Comparison of ENCODE assay signal across 21 mouse cellular contexts in the genomic region with DNA sequence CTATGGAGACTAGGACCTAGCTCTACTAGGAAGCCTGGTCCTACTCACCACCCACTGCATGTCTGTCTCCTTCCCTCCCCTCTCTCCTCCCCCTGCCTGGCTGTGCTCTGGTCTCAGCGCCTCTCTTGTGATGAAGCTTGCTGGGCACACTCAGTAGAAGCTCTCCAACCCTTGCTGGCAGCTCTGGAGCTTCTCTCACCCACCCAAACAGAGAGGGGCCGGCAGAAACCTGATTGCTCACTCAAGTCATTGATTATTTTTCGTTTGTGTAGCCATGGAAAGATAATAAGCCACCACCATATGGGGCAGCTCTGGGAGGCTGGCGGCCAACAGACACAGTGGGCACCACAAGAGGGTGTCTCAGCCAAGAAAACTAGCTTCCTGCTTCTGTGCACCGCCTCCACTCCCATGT.
DNase-seq lines count a peak whose midpoint lies in the region; ATAC-seq lines count a peak whose summit lies in the region.
"Had no signal": no experiment of that assay in that cellular context is flagged by ENCODE, and none has a peak within 500 bp of the region (broad histone marks: within the 10 kb centered on the region; RNA-seq: fewer than 3 reads in every experiment).

No protein-coding gene starts in this region.

- peak; percentile 49 for ATAC-seq in forebrain, embryonic 16.5 days

- peak; percentile 57 to 62 for DNase-seq in frontal cortex, postnatal 36 days (ENCODE audit: low spot score in 2 of 2)
- no peak for DNase-seq in frontal cortex, postnatal 25 days (ENCODE audit: low spot score in 2 of 2)
- peak; percentile 68 to 78 for DNase-seq in layer of hippocampus, adult 8-10 months (ENCODE audit: low spot score in 2 of 2)
- DNase-seq in right cerebral cortex, adult 2 months (ENCODE audit: low spot score in 2 of 2), result peak; percentile 54 to 72
- DNase-seq in neural tube, embryonic 10.5 days (ENCODE audit: extremely low spot score, low spot score), result no peak
- DNase-seq in lung, postnatal 10 days, result no peak
- no peak for DNase-seq in cerebellum, adult 18-20 months
- DNase-seq: cerebellum, adult 9-11 months; gastrocnemius, adult 2 months; heart, postnatal 10 days; kidney, adult 18-20 months; kidney, postnatal 10 days; midbrain, embryonic 14.5 days; spleen, adult 18-20 months; thymus, postnatal 36 days had no signal

- H3K36me3 ChIP-seq in forebrain, embryonic 16.5 days (ENCODE audit: control insufficient read depth, insufficient read depth), result peaks cover 6% of the 10 kb centered on the region; the same call in 1 of the 2 replicates
- H3K36me3 ChIP-seq: embryonic facial prominence, embryonic 13.5 days; limb, embryonic 13.5 days; lung, embryonic 15.5 days had no signal

- no peaks in the 10 kb centered on the region for H3K27me3 ChIP-seq in forebrain, embryonic 16.5 days (replicated peaks; ENCODE audit: control insufficient read depth, insufficient read depth, low read length)
- H3K27me3 ChIP-seq: embryonic facial prominence, embryonic 13.5 days; limb, embryonic 13.5 days; lung, embryonic 15.5 days had no signal

- H3K4me2 ChIP-seq in forebrain, embryonic 16.5 days (ENCODE audit: low read length), result no peak overlapping the region
- H3K4me2 ChIP-seq: embryonic facial prominence, embryonic 13.5 days; heart, embryonic 11.5 days; limb, embryonic 13.5 days; lung, embryonic 15.5 days had no signal

- no peak overlapping the region for H3K9ac ChIP-seq in forebrain, embryonic 16.5 days (replicated peaks; ENCODE audit: low read depth, low read length)
- H3K9ac ChIP-seq: embryonic facial prominence, embryonic 13.5 days; limb, embryonic 13.5 days; liver, embryonic 14.5 days; lung, embryonic 15.5 days had no signal

- H3K27ac ChIP-seq in forebrain, embryonic 16.5 days (ENCODE audit: low read length), result peak overlapping the region; percentile 42; the same call in 1 of the 2 replicates
- H3K27ac ChIP-seq: embryonic facial prominence, embryonic 13.5 days; gastrocnemius, adult 2 months; limb, embryonic 13.5 days; liver, embryonic 14.5 days; lung, embryonic 15.5 days had no signal

- no peaks in the 10 kb centered on the region for H3K9me3 ChIP-seq in forebrain, embryonic 16.5 days (ENCODE audit: control insufficient read depth, low read length)
- H3K9me3 ChIP-seq: embryonic facial prominence, embryonic 13.5 days; limb, embryonic 13.5 days; lung, embryonic 15.5 days had no signal

- H3K4me3 ChIP-seq in forebrain, embryonic 16.5 days (replicated peaks; ENCODE audit: low read length), result no peak overlapping the region
- H3K4me3 ChIP-seq: embryonic facial prominence, embryonic 13.5 days; gastrocnemius, adult 2 months; limb, embryonic 13.5 days; lung, embryonic 15.5 days had no signal

- H3K4me1 ChIP-seq in forebrain, embryonic 16.5 days (replicated peaks; ENCODE audit: control insufficient read depth, insufficient read depth, low read length), result peaks cover 43% of the 10 kb centered on the region
- H3K4me1 ChIP-seq: embryonic facial prominence, embryonic 13.5 days; limb, embryonic 13.5 days; lung, embryonic 15.5 days had no signal

- 49% methylated on average over 5 of the region's 5 CpGs for WGBS in forebrain, embryonic 16.5 days

Comparison
In these comparisons a context has a peak if more than half of its experiments do, and no peak if none do; other contexts are left out.
1. DNase-seq: peak in frontal cortex, postnatal 36 days (2 of 2), layer of hippocampus, adult 8-10 months (2 of 2) and right cerebral cortex, adult 2 months (2 of 2); none in frontal cortex, postnatal 25 days (0 of 2), neural tube, embryonic 10.5 days (single experiment), lung, postnatal 10 days (single experiment) and cerebellum, adult 18-20 months (0 of 2).